Mouse (Mus musculus): ENCODE results near the gene Tgfbr1. TPM values are rescaled to one million over a fixed set of nuclear protein-coding genes. Genes with fewer than 3 reads are reported as not detected.

Gene Tgfbr1
- total and polyA plus RNA-seq, 3 experiments: 1.7 to 65.1 (median 26.6) TPM

DNA sequence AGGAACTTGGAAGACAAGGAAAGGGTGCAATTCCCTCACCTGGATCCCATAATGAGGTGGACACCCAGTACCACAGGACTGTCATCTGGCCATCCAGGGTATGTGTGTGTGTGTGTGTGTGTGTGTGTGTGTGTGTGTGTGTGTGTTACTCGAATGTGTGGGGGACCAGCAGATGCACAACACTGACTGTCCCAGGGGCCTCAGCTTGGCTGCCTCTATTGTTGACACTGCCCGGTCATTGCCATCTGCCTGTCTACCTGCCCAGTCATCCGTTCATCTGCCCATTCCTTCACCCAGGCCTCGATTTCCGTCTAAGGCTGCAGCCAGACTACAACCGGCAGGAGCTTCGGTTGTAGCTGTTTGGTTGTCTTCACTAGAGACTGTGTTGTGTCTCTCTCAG, 79.7 kb downstream of the Tgfbr1 start:
- Histone ChIP-seq H3K9me3 (replicated peaks) (no peaks in the 10 kb centered on the region), H3K4me1 (ENCODE audit: insufficient read depth, low read depth, low read length) (peaks cover 5% of the 10 kb centered on the region), H3K27me3 (ENCODE audit: insufficient read depth, low read length) (peaks cover 3% of the 10 kb centered on the region; the same call in 1 of the 2 replicates), H3K36me3 (replicated peaks) (no peaks in the 10 kb centered on the region), H3K4me3 (ENCODE audit: low read depth, low read length) (no peak overlapping the region)
- no peak for TF ChIP-seq POLR2AphosphoS5 (IDR thresholded peaks at IDR 0.05; ENCODE audit: insufficient replicate concordance, low read depth, low read length)
- no peak for TF ChIP-seq GATA2 (IDR thresholded peaks at IDR 0.05; ENCODE audit: borderline replicate concordance, low read depth, low read length)
- no peak for TF ChIP-seq GATA1 (IDR thresholded peaks at IDR 0.05; ENCODE audit: borderline replicate concordance, low read length)
- no peak for TF ChIP-seq CTCF (IDR thresholded peaks at IDR 0.05; ENCODE audit: low read depth, low read length)
- no peak for TF ChIP-seq TAL1 (conservative IDR thresholded peaks at IDR 0.05; ENCODE audit: low read depth, low read length)
- ATAC-seq (ENCODE audit: extremely low read depth, insufficient number of reproducible peaks, low FRiP score, poor library complexity, severe bottlenecking): no peak
- DNase-seq (ENCODE audit: low spot score): no peak

DNA sequence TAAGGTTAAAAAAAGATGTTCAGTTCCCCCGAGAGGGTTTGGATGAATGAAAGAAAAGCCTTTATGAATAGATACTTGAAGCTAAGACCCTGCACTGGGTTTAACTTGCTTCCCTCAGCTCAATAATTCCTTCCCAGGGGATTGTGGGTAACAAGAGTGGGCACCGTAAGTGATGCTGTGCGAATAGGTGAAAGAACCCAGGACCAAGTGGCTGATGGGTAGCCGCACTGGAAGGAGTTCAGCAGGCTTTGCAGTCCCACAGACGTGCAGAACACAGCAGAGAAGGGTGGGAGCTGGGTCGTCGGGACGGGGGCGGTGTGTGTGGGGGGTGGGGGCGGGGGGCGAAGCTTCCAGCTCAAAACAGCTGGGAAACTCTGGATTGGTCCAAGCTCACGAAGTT, 82.1 kb downstream of the Tgfbr1 start:
- H3K4me3 ChIP-seq (ENCODE audit: low read depth, low read length): no peak overlapping the region
- peaks cover 10% of the 10 kb centered on the region for H3K4me1 ChIP-seq (ENCODE audit: insufficient read depth, low read depth, low read length)
- DNase-seq (ENCODE audit: low spot score): no peak
- H3K36me3 ChIP-seq (replicated peaks): no peaks in the 10 kb centered on the region
- no peaks in the 10 kb centered on the region for H3K9me3 ChIP-seq (replicated peaks)
- peaks cover 3% of the 10 kb centered on the region; the same call in 1 of the 2 replicates for H3K27me3 ChIP-seq (ENCODE audit: insufficient read depth, low read length)
- no peak for ATAC-seq (ENCODE audit: extremely low read depth, insufficient number of reproducible peaks, low FRiP score, poor library complexity, severe bottlenecking)
- TF ChIP-seq GATA1 (IDR thresholded peaks at IDR 0.05; ENCODE audit: borderline replicate concordance, low read length): no peak

DNA sequence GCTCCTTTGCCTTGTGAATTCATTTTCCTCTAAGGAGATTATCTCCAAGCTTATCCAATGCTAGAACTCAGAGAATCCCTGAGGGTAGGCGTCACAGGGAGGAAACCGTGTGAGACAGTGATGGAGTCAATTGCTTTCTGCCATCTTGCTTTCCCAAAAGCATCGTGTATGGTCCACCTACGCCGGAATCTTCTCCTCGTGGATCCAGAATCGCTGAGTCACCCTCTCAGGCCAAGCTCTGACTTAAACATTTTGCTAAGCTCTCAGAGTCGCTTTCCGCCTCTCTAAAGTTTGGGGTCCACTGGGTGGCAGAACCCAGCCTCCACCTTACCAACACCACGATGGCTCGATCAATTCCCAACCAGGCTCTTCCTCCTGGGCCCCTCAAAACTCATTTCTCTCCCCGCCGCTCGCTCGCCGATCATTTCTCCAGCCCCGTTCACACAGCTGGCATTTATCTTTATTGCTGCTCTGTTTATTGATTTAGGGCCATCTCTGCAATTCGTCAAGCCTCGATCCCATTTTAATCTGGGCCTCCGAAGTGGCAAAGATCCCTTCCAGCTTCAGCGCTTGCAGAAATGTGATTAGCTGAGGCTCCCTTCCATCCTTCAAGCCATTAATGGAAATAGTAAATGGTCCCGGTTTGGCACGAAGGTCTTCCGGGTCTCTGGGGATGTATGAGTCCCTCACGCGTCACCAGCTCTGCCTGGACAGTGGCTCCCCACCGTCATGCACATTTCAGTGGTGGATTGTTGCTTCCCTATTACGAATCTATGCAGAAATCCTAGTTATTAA, 82.7 kb downstream of the Tgfbr1 start:
- TF ChIP-seq POLR2AphosphoS5 (IDR thresholded peaks at IDR 0.05; ENCODE audit: insufficient replicate concordance, low read depth, low read length): no peak
- TF ChIP-seq GATA1 (IDR thresholded peaks at IDR 0.05; ENCODE audit: borderline replicate concordance, low read length): no peak
- no peak for TF ChIP-seq CTCF (IDR thresholded peaks at IDR 0.05; ENCODE audit: low read depth, low read length)
- TF ChIP-seq TAL1 (conservative IDR thresholded peaks at IDR 0.05; ENCODE audit: low read depth, low read length): no peak
- no peak for TF ChIP-seq GATA2 (IDR thresholded peaks at IDR 0.05; ENCODE audit: borderline replicate concordance, low read depth, low read length)
- ATAC-seq (ENCODE audit: extremely low read depth, insufficient number of reproducible peaks, low FRiP score, poor library complexity, severe bottlenecking) (no peak), DNase-seq (ENCODE audit: low spot score) (no peak)
- H3K36me3 ChIP-seq (replicated peaks): no peaks in the 10 kb centered on the region
- peaks cover 3% of the 10 kb centered on the region; the same call in 1 of the 2 replicates for H3K27me3 ChIP-seq (ENCODE audit: insufficient read depth, low read length)
- H3K4me1 ChIP-seq (ENCODE audit: insufficient read depth, low read depth, low read length): peaks cover 10% of the 10 kb centered on the region
- no peaks in the 10 kb centered on the region for H3K9me3 ChIP-seq (replicated peaks)
- no peak overlapping the region for H3K4me3 ChIP-seq (ENCODE audit: low read depth, low read length)

DNA sequence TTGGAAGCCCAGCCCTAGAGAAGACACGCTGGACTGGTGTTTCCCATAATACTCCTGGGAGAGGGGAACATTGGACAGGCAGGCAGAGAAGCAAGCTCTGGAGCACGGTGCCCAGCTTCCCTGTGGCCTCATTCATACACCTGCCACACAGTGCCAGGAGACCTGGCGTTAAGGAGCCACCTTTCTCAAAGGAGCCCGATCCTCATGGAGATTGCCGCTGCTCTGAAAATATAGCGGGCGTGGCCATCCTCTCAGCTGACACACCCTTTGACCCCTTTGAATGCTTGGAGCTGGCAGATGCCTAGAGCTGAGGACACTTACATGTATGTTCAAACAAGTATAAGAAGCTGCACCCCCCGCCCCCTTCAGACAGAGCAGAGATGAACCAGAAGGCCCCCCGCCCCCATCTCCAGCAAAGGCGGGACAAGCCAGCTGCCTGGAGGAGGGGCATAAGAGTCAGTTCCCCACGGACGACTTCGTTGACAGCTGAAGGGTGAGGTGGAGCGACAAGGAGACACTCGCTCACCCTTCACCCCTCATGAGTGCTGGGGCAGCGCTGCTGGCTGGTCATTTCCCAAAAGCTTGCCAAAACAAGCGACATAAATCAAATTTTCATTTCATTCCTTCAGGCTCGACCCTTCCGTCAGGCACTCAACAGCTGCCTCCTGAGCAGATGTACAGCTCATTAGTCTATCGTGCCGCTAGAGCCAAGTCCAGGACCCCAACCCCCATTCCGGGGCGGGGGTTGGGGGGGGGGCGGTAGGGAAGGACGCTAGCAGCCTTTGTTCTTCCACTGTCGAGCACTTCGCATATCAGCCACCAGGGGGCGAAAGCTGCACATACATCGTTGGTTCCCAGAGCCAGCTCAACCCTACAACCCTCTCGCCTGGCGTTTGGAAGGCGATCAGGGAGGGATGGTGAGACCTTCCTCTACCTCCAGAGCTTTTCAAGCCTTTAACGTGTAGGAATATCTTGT, 84.6 kb downstream of the Tgfbr1 start:
- Histone ChIP-seq H3K36me3 (replicated peaks) (no peaks in the 10 kb centered on the region), H3K9me3 (replicated peaks) (no peaks in the 10 kb centered on the region), H3K4me1 (ENCODE audit: insufficient read depth, low read depth, low read length) (peaks cover 10% of the 10 kb centered on the region), H3K4me3 (ENCODE audit: low read depth, low read length) (no peak overlapping the region; the same call in 1 of the 2 replicates), H3K27me3 (ENCODE audit: insufficient read depth, low read length) (peaks cover 3% of the 10 kb centered on the region; the same call in 1 of the 2 replicates)
- DNase-seq (ENCODE audit: low spot score): peak; percentile 20
- TF ChIP-seq TAL1 (conservative IDR thresholded peaks at IDR 0.05; ENCODE audit: low read depth, low read length): no peak
- no peak for TF ChIP-seq POLR2AphosphoS5 (IDR thresholded peaks at IDR 0.05; ENCODE audit: insufficient replicate concordance, low read depth, low read length)
- no peak for TF ChIP-seq GATA1 (IDR thresholded peaks at IDR 0.05; ENCODE audit: borderline replicate concordance, low read length)
- TF ChIP-seq CTCF (IDR thresholded peaks at IDR 0.05; ENCODE audit: low read depth, low read length): peak; percentile 68
- TF ChIP-seq GATA2 (IDR thresholded peaks at IDR 0.05; ENCODE audit: borderline replicate concordance, low read depth, low read length): no peak
- peak; percentile 40; the same call in 1 of the 2 replicates for ATAC-seq (ENCODE audit: extremely low read depth, insufficient number of reproducible peaks, low FRiP score, poor library complexity, severe bottlenecking)

DNA sequence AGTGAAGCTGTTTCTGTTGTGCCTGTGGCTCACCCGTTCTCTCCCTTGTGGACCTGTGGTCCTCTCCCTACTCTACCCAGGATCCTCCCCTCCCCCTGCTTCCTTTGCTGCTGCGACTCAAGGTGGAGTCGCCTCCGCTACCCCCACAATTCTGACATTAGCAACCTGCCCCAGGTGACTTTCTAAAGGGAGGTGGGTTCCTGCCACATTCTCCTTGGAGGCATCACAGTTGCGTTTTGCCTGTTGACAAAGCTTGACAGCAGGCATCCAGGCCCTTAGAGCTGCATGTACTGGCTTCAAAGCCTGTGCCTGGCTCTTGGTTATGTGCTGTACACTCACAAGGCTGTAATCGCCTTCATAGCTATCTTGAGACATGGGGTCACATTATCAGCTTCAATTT, 85.9 kb downstream of the Tgfbr1 start:
- H3K4me1 ChIP-seq (ENCODE audit: insufficient read depth, low read depth, low read length): peaks cover 10% of the 10 kb centered on the region
- H3K36me3 ChIP-seq (replicated peaks): no peaks in the 10 kb centered on the region
- H3K9me3 ChIP-seq (replicated peaks): no peaks in the 10 kb centered on the region
- DNase-seq (ENCODE audit: low spot score): no peak
- no peak for TF ChIP-seq GATA2 (IDR thresholded peaks at IDR 0.05; ENCODE audit: borderline replicate concordance, low read depth, low read length)
- ATAC-seq (ENCODE audit: extremely low read depth, insufficient number of reproducible peaks, low FRiP score, poor library complexity, severe bottlenecking): no peak
- H3K27me3 ChIP-seq (ENCODE audit: insufficient read depth, low read length): no peaks in the 10 kb centered on the region
- no peak overlapping the region for H3K4me3 ChIP-seq (ENCODE audit: low read depth, low read length)

DNA sequence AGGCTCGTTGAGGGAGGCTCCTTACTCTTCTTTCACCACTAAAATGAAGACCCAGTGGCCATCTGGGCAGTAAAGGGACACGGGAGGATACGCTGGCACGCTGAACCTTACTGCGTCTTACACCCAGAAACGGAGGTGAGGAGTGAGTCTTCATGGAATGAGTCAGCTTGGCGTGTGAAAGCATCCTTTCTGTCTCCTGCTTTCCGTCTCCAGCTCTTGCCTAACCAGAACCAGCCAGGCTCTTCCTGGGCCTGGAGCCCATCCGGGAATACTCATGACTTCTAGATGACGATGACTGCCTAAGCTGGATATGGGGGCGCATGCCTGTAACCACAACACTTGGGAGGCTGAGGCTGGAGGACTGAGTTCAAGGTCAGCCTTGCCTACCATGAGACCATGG, 87.9 kb downstream of the Tgfbr1 start:
- no peak overlapping the region for H3K4me3 ChIP-seq (ENCODE audit: low read depth, low read length)
- H3K9me3 ChIP-seq (replicated peaks): no peaks in the 10 kb centered on the region
- peaks cover 10% of the 10 kb centered on the region for H3K4me1 ChIP-seq (ENCODE audit: insufficient read depth, low read depth, low read length)
- no peak for ATAC-seq (ENCODE audit: extremely low read depth, insufficient number of reproducible peaks, low FRiP score, poor library complexity, severe bottlenecking)
- TF ChIP-seq CTCF (IDR thresholded peaks at IDR 0.05; ENCODE audit: low read depth, low read length): no peak
- no peak for TF ChIP-seq POLR2AphosphoS5 (IDR thresholded peaks at IDR 0.05; ENCODE audit: insufficient replicate concordance, low read depth, low read length)
- no peak for TF ChIP-seq GATA1 (IDR thresholded peaks at IDR 0.05; ENCODE audit: borderline replicate concordance, low read length)
- no peak for TF ChIP-seq TAL1 (conservative IDR thresholded peaks at IDR 0.05; ENCODE audit: low read depth, low read length)
- TF ChIP-seq GATA2 (IDR thresholded peaks at IDR 0.05; ENCODE audit: borderline replicate concordance, low read depth, low read length): no peak
- no peak for DNase-seq (ENCODE audit: low spot score)
- 0 out of 2 replicates have a peak, but pooled peaks cover 2% of the 10 kb centered on the region for H3K27me3 ChIP-seq (ENCODE audit: insufficient read depth, low read length)
- H3K36me3 ChIP-seq (replicated peaks): no peaks in the 10 kb centered on the region
